Mouse (Mus musculus) layer of hippocampus, postnatal 25 days (tissue): ENCODE data around the gene Ets1. TPM values are rescaled to one million over a fixed set of nuclear protein-coding genes. Genes with fewer than 3 reads are reported as not detected.

Source experiments
- DNase-seq, 2 experiments: peaks; one replicate each; pipeline ENCODE4 v3.0.0; 2022; ENCODE audit warnings: mixed read lengths in 2 of 2, low spot score in 1 of 2; ENCODE audit errors: extremely low spot score in 1 of 2
- total RNA-seq, 2 experiments: library from RNA; stranded (reverse); gene quantifications; 2 replicates each; pipeline ENCODE4 v1.2.3; 2021

The Ets1 gene
- total RNA-seq, 2 experiments from 2014 or later: 10.4 to 12.1 TPM

DNA sequence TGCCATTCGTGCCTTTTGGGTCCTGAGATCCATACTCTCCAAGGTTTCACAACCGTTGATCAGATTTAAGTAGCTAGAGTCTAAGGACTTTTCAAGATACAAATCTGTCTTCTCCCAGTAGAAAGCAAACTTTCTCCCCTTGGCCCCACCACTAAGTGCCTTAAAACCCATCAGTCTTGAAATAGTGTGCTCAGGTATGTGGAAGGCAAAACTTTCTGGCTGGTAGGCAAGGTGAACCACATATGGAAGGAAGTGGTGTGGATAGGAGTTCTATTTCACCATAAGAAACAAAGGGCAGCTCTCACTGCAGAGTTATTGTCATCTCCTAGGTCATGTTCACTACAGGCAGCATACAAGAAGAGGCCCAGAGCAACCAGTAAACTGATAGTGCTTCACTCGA is 57.4 kb downstream of the Ets1 start:
- no peak for DNase-seq

DNA sequence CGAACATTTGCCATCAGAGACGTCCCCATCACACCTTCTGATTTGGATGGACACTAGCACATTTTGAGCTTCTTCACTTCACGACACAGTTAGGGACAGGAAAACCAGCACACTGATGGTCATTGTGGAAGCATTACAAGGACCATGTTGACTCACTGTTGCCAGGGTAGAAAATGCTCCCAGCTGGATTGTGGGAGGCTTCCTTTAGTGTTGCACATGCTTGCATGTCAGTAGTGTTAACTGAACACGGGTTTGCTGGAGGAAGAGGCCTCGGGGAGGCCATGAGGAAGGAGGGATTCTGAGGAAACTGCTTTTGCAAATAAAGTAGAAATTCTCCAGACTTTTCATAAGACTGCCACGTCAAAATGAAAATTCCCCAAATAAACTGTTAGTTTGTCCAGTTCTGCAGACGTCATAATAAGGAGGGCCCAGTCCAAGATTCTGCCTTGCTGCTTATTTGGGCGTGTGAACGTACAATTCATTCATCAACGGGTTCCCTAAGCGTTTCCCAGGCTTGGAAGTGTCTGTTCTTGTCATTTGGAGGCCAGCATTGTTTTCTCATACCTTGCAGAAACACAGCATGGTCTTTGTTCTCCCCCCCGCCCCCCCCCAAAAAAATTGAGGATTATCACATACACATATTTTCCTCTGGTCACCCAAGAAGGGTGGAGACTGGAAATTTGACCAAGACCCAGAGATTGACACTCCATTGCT is 58.2 kb downstream of the Ets1 start:
- DNase-seq: no peak

GRCm38 (mm10) chr9:32694916-32695490 is 59.0 kb downstream of the Ets1 start:
- no peak for DNase-seq

GRCm38 (mm10) chr9:32695492-32696190 is 59.6 kb downstream of the Ets1 start:
- peak; percentile 82 to 83 for DNase-seq

- no peak for DNase-seq
Measured at GRCm38 (mm10) chr9:32696259-32696658, 60.2 kb downstream of the Ets1 start.

DNA sequence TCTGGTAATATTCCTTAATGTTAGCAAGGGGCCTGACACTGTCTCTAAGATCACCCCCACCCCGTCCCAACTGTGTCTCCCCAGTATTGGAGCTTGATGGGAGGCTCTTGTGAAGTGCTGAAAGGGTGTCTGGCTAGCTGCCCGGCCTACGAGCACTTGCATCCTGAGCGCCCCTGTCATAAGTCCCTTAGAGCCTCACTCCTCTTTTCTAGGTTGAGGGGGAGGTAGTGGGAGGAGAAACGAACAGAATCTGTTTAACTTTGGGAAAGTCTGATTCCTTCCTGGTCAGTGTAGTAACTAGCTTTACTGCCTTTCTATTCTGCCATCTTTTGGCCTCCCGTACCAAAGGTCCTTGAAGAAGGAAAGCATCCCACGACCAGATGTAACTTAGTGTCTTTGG is 60.7 kb downstream of the Ets1 start:
- no peak for DNase-seq

- DNase-seq: no peak
Measured at GRCm38 (mm10) chr9:32697291-32698110, 61.5 kb downstream of the Ets1 start.

DNA sequence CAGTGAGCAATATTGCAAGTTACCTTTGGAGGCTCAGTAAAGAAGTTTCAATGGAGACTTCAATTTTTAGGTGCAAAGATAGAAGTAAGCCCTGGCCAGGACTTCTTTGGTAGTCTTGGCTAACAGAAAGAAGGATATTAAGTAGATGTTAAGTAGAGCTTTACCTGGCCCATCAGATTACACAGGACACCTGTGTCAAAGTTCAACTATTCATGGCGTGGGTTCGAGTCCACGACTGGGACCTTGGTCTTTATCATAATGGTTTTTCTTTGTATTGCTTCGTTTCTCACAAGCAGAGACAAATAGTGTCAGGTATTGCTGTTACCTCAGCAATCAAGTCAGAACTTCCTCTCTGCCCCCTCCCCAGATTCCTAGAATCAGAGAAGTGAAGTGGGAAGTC is 62.7 kb downstream of the Ets1 start:
- DNase-seq: no peak

- DNase-seq: no peak
Measured at GRCm38 (mm10) chr9:32699391-32699841, 63.4 kb downstream of the Ets1 start.

DNA sequence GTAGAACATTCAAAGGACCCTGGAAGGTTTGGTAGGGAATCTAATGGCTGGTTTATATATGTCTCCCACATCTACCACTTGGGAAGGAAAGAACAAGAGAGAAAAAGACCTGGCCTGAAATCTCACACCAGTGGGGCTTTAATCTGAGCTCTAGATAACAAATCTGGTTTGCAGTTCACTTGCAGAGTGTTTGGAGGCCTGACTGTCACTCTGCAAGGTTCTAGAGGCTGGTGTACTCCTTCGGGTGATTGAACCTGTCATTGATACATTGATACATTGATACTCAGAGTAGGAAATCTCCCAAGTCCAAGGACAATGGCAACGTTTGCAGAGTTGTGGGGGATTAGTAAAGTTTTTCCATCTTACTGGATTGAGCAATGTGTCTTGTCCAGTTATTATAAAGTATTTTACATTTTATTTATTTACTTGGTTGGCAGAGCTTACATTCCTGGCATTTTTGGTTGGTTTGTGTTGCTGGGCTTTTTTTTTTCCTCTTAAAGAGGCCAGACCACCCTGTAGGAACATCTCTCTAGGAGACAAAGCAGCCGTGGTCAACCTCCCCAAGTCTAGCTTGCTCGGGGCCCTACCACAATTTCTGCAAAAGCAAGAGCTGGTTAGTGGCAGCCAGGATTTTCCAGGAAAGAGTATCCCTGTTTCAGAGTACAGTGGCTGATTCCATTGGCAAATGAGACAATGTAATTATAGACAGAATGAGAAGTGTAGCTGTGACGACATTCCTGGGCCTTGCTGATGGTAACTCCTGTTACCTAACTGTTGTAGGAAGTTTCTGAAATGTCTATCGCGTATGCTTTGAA is 64.3 kb downstream of the Ets1 start:
- DNase-seq: no peak

- DNase-seq: no peak
Measured at GRCm38 (mm10) chr9:32701126-32701997, 65.3 kb downstream of the Ets1 start.

GRCm38 (mm10) chr9:32701998-32702305 is 65.9 kb downstream of the Ets1 start:
- no peak for DNase-seq

DNA sequence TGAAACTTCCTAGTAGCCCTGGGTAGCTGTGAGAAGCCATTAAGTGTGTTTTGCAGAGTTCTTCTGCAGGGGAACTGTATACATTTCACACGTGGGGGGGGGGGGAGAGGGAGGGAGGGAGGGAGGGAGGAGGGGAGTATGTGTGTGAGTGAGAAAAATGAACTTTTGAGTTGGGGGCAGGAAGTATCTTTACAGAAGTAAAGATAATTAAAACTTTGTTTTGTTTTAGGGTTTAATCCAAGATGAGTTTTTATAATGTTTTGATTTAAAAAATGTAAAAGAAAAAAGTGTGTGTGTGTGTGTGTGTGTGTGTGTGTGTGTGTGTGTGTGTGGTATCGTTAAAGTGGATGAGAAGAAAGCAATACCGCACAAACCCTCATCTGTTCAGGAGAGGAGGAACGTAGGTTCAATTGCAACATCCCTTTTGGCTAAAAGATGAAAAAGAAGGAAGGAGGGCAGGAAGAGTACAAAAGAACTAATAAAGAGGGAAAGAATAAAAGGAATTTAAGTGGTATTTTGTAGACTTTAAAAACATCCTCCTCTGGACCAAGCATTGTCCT is 66.9 kb downstream of the Ets1 start:
- DNase-seq: no peak

DNA sequence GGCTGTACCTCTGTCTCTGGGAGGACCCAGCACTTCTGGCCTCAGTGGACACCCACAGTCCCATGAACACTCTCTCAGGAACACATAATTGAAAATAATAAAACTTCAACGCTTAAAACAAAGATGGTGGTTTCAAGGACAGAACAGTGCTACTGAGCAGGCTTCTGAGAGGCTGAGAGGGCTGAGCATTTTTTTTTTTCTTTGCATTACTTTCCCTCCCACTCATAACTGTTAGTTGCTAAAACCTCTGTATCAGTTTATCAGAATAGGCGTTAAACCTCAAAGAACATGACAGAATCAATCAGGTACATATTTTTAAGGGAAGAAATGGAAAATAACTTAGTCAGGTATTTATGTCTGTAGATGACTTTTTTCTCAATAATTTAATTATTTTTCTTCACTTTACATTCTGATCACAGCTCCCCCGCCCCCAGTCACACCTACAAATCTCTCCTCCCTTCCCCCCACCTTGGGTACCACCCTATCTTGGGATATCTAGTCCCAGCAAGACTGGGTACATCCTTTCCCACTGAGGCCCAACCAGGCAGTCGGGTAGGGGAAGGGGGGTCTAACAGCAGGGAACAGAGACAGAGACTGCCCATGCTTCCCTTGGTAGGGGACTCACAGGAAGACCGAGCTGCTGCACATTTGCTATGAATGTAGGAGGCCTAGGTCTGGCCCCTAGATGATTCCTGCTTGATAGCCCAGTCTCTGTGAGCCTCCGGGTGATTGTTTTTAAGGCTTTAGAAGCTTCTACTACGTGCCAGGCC is 68.1 kb downstream of the Ets1 start:
- no peak for DNase-seq

GRCm38 (mm10) chr9:32705827-32706478 is 69.9 kb downstream of the Ets1 start:
- DNase-seq: no peak

GRCm38 (mm10) chr9:32707436-32707835 is 71.4 kb downstream of the Ets1 start:
- no peak for DNase-seq

DNA sequence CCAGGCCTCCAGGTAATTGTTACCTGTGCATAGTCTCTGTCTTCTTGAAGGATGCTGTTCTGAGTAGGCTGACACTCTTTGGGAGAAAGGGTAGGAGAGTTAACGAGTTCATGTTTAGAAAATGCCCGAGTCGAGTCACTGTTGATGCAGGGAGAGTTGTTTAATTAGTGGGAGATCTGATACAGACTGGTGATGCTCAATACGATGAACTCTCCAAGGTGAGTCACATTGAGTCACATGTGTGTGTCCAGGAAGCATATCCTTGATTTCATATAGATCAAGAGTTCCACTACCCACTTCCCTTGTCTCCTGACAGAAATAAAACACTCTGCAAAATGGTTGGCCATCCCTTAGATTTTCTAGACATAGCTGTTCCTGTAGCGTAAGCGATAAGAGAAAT is 72.5 kb downstream of the Ets1 start:
- DNase-seq: no peak

DNA sequence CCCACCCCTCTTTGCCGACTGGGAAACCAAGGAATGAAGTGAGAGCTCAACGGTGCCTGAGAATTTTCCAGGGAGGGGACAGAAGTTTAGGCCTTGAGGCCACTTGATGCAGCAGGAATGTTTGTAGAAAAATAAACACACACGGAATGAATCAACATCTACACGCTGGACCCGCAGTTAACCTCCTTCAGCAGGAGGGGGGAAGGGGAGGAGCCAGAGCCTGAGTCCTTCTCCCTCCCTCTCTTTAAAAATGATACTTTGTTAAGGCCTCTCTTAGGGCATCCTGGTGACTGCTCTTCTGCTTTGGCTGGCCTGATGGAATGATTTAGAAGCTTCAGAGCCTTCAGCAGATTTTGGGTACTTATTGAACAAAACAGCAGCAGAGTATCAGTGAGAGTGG is 73.3 kb downstream of the Ets1 start:
- no peak for DNase-seq
